Mouse (Mus musculus) inflammation-experienced regulatory T-cells, adult 16 weeks (primary cell): Measurements from ENCODE around the gene Cpt1b. TPM values are rescaled to one million over a fixed set of nuclear protein-coding genes. Genes with fewer than 3 reads are reported as not detected.

Experiments used
- polyA plus RNA-seq: library from polyadenylated mRNA; unstranded; fragments of 100-300 nt; shearing (Covaris generic); gene quantifications from one replicate; pipeline ENCODE4 v1.2.1, GENCODE M21; 2017

Gene Cpt1b
- polyA plus RNA-seq, result 0.49 TPM

DNA sequence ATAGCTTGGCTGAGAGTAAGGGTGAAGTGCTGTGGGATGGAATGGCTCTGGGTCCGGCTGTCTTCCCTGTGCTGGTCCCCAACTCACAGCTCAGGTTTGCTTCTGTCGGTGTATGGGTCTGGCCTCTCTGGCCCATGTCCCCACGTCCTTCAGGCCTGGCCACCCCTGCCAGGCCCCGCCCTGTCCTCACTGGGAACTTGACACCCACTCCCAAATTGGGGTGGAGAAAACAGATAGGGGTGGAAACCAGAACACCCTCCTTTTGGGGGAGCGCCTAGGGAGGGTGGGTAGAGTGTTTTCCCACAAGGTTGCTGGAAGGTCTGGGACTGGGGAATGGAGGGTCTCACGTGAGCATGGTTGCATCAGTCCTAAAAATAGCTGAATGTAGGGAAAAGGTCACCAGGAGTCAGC, at the start of gene Cpt1b:
Gene Cpt1b (minus strand): TSS at position 153 of the 411 bp plus-strand sequence.

DNA sequence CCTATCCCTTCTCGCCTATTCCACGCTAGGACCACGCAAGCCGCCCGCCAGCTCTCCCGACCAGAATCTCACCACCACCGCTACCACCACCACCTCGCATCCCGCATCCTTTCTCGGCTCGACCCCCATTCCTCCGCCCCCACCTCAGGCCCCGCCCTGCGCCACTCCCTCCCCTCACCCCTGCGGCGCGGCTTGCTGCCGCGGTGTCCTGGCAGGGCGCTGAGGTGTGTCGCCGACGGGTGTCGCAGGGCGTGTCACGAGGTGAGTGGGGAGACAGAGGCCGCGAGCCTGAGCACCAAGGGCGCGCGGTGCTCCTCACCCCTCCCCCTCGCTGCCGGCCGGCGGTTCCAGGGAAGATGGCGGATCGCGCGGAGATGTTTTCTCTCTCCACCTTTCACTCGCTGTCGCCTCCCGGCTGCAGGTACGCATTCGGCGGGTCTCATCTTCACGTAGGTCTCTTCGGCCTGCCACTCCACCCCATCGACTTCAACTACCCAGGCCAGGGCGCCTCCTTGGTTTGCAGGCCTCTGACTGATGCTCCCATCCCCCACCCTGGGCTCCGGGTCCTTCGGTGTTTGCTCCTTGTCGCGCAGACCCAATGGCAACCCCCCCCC, 28.3 kb upstream of the Cpt1b start, which contains the start of gene Mapk8ip2:
Gene Mapk8ip2 (plus strand): TSS at position 49 of the 614 bp plus-strand sequence.

DNA sequence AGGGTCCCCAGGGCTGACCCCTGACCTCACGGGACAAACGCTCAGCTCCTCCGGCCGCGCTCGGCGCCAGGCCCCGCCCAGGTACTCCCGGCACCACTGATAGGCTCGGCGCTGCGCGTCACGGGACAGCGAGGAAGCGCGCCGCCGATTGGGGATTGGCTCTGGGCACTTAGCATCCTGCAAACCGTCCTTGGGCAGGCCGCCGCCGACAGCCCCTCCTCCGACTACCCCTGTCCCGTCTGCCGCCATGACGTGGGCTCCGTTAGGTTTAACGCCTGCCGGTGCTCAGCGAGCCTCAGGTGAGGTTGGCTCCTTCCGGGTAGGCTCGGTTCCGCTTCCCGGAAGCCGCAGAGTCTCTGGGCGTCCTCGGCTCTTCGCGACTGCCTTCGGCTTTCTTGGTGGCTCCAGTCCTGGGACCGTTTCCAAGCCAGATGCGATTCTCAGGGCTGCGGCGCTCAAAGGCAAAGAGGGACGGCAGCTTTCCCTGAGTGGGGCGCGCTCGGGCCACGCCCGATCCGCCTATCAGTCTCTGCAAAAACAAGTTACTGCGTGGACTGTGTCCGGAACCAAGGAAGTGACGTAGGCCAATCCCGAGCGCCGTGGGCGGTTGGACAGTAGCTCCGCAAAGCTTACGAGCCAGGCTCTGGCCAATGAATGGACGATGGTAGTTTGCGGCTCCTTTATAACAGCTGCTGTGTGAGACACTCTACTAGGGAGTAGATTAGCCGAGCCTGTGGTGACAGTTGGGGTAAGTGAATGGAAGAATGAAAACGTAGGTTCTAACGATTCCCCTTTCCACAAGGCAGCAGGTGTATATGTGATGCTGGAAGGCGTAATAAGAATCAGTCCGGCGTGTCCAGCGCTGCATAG, 3.9 kb upstream of the Cpt1b start, which contains the start of the genes C730034F03Rik, Gm44502 and Chkb:
Gene C730034F03Rik (plus strand): TSS at position 238 of the 870 bp plus-strand sequence.
Gene Gm44502 (minus strand): TSS at position 345 of the 870 bp plus-strand sequence.
Gene Chkb (minus strand): TSS at position 557 of the 870 bp plus-strand sequence.

DNA sequence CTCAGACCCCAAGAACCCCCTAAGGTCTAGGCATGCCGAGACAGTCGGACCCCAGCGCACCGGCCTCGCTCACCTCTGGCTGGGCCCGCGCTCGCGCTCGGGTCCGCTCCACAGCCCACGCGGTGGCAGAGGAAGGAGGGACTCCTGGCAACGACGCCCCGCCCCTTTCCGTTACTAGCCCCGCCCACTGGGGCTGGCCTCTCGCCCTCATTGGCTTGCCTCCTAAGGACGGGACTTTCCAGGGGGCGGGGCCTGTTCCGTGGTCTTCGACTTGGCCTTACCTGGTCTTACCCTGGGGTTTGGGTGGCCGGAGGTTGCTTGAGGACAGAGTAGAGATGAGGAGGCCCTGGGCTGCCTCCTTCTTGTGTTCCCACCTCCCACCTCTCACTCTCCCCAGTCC, 15.5 kb downstream of the Cpt1b start, which contains the start of gene Syce3:
Gene Syce3 (minus strand): TSS at position 386 of the 400 bp plus-strand sequence.

DNA sequence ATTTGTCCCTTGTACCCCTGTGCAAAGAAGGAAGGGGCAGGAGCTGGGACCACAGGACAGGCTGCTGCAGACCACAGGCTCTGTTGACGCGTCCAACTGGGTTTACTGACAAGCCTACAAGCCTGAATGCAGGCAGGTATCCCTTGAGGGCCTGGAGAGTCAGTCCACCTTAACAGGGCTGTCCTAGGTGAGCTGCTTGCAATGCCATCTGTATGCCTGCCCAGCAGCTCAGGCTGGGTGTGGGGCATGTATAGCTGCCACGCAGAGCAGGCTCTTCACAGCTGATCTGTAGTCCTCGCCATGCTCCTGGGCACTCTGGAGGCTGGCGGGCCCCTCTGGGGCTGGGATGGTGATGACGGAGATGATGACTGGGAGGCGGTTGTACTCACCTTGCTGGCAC, 41.0 kb downstream of the Cpt1b start, which contains the start of gene Klhdc7b:
Gene Klhdc7b (plus strand): TSS at position 301 of the 400 bp plus-strand sequence.

DNA sequence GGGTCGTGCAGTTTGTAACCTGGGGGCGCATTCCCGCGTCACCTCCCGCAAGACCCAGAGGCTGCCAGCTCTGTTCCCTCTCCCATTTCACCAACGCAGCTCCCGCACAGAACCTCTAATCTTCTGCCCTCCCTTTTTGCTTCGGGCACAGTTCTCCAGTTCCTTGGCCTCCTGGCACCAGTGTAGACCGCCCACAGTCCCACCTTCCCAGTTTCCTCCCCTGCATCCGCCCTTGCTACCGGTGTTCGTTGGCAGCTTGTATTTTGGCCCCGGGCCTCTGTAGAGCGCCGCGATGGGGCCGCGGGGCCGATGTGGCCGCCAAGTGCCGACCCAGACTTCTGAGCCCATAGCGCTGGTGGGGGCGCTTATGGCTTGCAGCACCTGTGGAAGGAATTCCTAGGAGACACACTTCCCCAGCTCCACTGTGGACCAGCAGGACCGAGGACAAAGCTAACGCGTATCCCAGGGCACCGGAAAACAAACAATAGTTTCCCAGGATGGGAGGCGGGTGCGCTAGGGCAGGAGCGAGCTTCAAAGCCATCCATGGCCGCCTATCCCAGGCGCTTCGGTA, 46.7 kb downstream of the Cpt1b start, which contains the start of gene Odf3b:
Gene Odf3b (minus strand): TSS at position 452 of the 571 bp plus-strand sequence.

DNA sequence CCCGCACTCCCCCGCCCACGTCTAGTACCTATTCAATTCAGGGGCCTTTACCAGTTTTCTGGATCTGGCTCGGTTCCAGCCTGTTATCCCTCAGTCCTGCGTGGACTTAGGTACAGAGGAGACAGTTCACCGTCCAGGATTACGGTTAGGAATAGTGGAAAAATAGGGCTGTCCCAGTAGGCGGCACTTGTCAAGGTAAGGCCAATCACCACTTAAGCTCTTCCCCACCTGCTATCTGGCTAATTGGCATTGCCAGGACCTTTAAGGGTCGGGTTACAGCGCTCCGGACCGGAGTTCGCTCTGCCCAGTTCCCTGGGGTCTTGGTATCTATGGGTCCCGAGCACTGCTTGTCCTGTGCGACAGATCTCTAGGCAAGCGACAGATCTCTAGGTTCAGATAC, 48.7 kb downstream of the Cpt1b start, which contains the start of gene Tymp:
Gene Tymp (minus strand): TSS at position 83 of the 400 bp plus-strand sequence.

DNA sequence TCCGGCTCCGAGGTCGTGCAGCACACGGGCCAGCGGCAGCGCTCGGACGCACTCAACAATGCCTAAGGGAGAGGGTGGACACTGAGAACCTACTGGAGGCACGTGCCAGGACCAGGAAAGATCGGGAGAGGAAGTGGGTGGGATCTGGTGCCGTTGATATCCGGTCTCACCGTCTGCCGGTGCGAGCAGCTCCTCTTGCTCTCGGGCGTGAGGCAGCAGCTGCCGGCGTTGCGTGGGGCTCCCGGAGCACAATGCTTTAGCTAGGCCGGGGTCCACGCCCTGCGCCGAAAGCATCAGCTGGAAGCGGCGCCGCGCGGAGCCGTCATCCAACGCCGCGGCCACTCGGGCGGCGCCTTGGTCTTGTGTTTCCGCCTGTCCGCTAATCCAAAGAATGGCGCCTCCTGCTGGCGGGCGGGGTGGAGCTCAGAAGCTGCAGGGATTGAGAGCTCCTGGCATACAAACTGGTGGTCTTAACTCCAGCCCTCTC, 51.9 kb downstream of the Cpt1b start, which contains the start of gene Sco2:
Gene Sco2 (minus strand): TSS at position 85 of the 487 bp plus-strand sequence.

Other genes starting within 250 kb of the Cpt1b start
- 6.9 TPM for gene Plxnb2, start 245.1 kb downstream of the Cpt1b start, polyA plus RNA-seq
- gene Dennd6b, start 229.4 kb downstream of the Cpt1b start, polyA plus RNA-seq, result 52.0 TPM
- 6.3 TPM for gene Ppp6r2, start 214.3 kb downstream of the Cpt1b start, polyA plus RNA-seq
- 78.2 TPM for gene Sbf1, start 110.6 kb downstream of the Cpt1b start, polyA plus RNA-seq
- not detected for gene Adm2, start 103.1 kb downstream of the Cpt1b start, polyA plus RNA-seq
- not detected for gene Miox, start 91.5 kb downstream of the Cpt1b start, polyA plus RNA-seq
- 77.8 TPM for gene Lmf2, start 70.2 kb downstream of the Cpt1b start, polyA plus RNA-seq
- gene Ncaph2, start 70.1 kb downstream of the Cpt1b start, polyA plus RNA-seq, result 198 TPM
- gene Sco2, start 52.0 kb downstream of the Cpt1b start, polyA plus RNA-seq, result 6.4 TPM
- gene Tymp, start 48.8 kb downstream of the Cpt1b start, polyA plus RNA-seq, result 1.0 TPM
- gene Odf3b, start 46.6 kb downstream of the Cpt1b start, polyA plus RNA-seq, result 1.1 TPM
- 0.29 TPM for gene Klhdc7b, start 40.9 kb downstream of the Cpt1b start, polyA plus RNA-seq
- gene Syce3, start 15.4 kb downstream of the Cpt1b start, polyA plus RNA-seq, result not detected
- 6.1 TPM for gene C730034F03Rik, start 3.7 kb upstream of the Cpt1b start, polyA plus RNA-seq
- not detected for gene Gm44502, start 3.8 kb upstream of the Cpt1b start, polyA plus RNA-seq
- gene Chkb, start 4.0 kb upstream of the Cpt1b start, polyA plus RNA-seq, result 111 TPM
- 0.05 TPM for gene Mapk8ip2, start 28.1 kb upstream of the Cpt1b start, polyA plus RNA-seq
- 29.5 TPM for gene Arsa, start 51.6 kb upstream of the Cpt1b start, polyA plus RNA-seq
- gene Shank3, start 73.8 kb upstream of the Cpt1b start, polyA plus RNA-seq, result not detected
- not detected for gene Acr, start 142.5 kb upstream of the Cpt1b start, polyA plus RNA-seq
- gene Rabl2, start 166.1 kb upstream of the Cpt1b start, polyA plus RNA-seq, result 3.0 TPM